Mouse (Mus musculus) testis, postnatal 14 days (tissue): ENCODE measurements around the gene Il15ra.
A peak's percentile ranks its signal among the peaks of the same experiment; 100 is the strongest.
"Not testable (repeated sequence)": the region's sequence is repeated elsewhere in the genome, so short reads cannot be mapped to it uniquely, and the experiment has no call there.

Source experiments
- DNase-seq: peaks from one replicate; pipeline ENCODE4 v3.0.0; 2021; ENCODE audit warnings: low spot score

The Il15ra gene

GRCm38 (mm10) chr2:11710101-11710500, 5.0 kb downstream of the Il15ra start:
- not testable (repeated sequence) for DNase-seq

GRCm38 (mm10) chr2:11712483-11712990, 7.4 kb downstream of the Il15ra start:
- DNase-seq, result peak; percentile 68

- DNase-seq, result no peak
Observed at GRCm38 (mm10) chr2:11713021-11713420, 7.9 kb downstream of the Il15ra start.

- DNase-seq, result no peak
Observed at GRCm38 (mm10) chr2:11714535-11714934, 9.4 kb downstream of the Il15ra start.

- DNase-seq, result no peak
Observed at GRCm38 (mm10) chr2:11718573-11718972, 13.5 kb downstream of the Il15ra start.

- DNase-seq, result no peak
Observed at GRCm38 (mm10) chr2:11722564-11722963, 17.5 kb downstream of the Il15ra start.

- no peak for DNase-seq
Observed at GRCm38 (mm10) chr2:11727574-11727973, 22.5 kb downstream of the Il15ra start.

- no peak for DNase-seq
Observed at GRCm38 (mm10) chr2:11729091-11729490, 24.0 kb downstream of the Il15ra start.

GRCm38 (mm10) chr2:11732978-11733377, 27.9 kb downstream of the Il15ra start:
- DNase-seq, result no peak

GRCm38 (mm10) chr2:11735853-11736252, 30.8 kb downstream of the Il15ra start:
- DNase-seq, result no peak

GRCm38 (mm10) chr2:11738794-11739193, 33.7 kb downstream of the Il15ra start:
- DNase-seq, result no peak

GRCm38 (mm10) chr2:11739516-11740051, 34.5 kb downstream of the Il15ra start:
- no peak for DNase-seq

GRCm38 (mm10) chr2:11762541-11762940, 57.5 kb downstream of the Il15ra start:
- no peak for DNase-seq

- DNase-seq, result no peak
Observed at GRCm38 (mm10) chr2:11765694-11766093, 60.6 kb downstream of the Il15ra start.

GRCm38 (mm10) chr2:11766485-11767160, 61.5 kb downstream of the Il15ra start:
- DNase-seq, result no peak

- no peak for DNase-seq
Observed at GRCm38 (mm10) chr2:11767161-11767545, 62.1 kb downstream of the Il15ra start.

- DNase-seq, result no peak
Observed at GRCm38 (mm10) chr2:11771701-11772100, 66.6 kb downstream of the Il15ra start.

GRCm38 (mm10) chr2:11772401-11772800, 67.3 kb downstream of the Il15ra start:
- DNase-seq, result no peak

- DNase-seq, result no peak
Observed at GRCm38 (mm10) chr2:11774426-11774825, 69.3 kb downstream of the Il15ra start.

GRCm38 (mm10) chr2:11775121-11775520, 70.0 kb downstream of the Il15ra start:
- no peak for DNase-seq

- DNase-seq, result no peak
Observed at GRCm38 (mm10) chr2:11776415-11776814, 71.3 kb downstream of the Il15ra start.

GRCm38 (mm10) chr2:11777091-11778068, 72.3 kb downstream of the Il15ra start, which contains the start of the genes Fbh1 and Ankrd16:
Fbh1 (minus strand) TSS chr2:11777582.
Ankrd16 (plus strand) TSS chr2:11777876.
- DNase-seq, result peak; percentile 100
